Mouse (Mus musculus) testis, adult 2 months (tissue): ENCODE data around the gene Pde2a. TPM values are rescaled to one million over a fixed set of nuclear protein-coding genes. Genes with fewer than 3 reads are reported as not detected.

ENCODE experiments used
- H3K27ac ChIP-seq: fragments of 200-500 bp; 2 replicates; pipeline ENCODE4 v1.5.1; 2012; ENCODE audit warnings: low read depth, low read length; ENCODE audit not compliant: control insufficient read depth, insufficient read depth
- H3K27me3 ChIP-seq: fragments of 200-500 bp; 2 replicates; pipeline ENCODE4 v1.6.1; 2012; ENCODE audit warnings: mild to moderate bottlenecking, low read length, moderate library complexity; ENCODE audit not compliant: control insufficient read depth, insufficient read depth
- H3K36me3 ChIP-seq: fragments of 200-500 bp; 2 replicates; pipeline ENCODE4 v1.6.1; 2012; ENCODE audit warnings: mild to moderate bottlenecking, low read length; ENCODE audit not compliant: control insufficient read depth, insufficient read depth
- H3K4me1 ChIP-seq: fragments of 200-500 bp; 2 replicates; pipeline ENCODE4 v1.6.1; 2012; ENCODE audit warnings: low read length; ENCODE audit not compliant: control insufficient read depth, insufficient read depth
- H3K4me3 ChIP-seq: fragments of 200-500 bp; 2 replicates; pipeline ENCODE4 v1.5.1; 2012; ENCODE audit warnings: low read depth, mild to moderate bottlenecking, low read length, moderate library complexity, mixed read lengths; ENCODE audit not compliant: control insufficient read depth
- CTCF ChIP-seq: fragments of 200-500 bp; IDR thresholded peaks from 2 replicates; pipeline ENCODE4 v1.5.1; 2012; ENCODE audit warnings: low read depth, mild to moderate bottlenecking, inconsistent platforms, low read length, moderate library complexity; ENCODE audit not compliant: control insufficient read depth, insufficient read depth, insufficient replicate concordance
- POLR2A ChIP-seq: fragments of 200-500 bp; IDR thresholded peaks from 2 replicates; pipeline ENCODE4 v1.6.1; 2012; ENCODE audit warnings: low read depth, mild to moderate bottlenecking, inconsistent platforms, low read length, moderate library complexity; ENCODE audit not compliant: control insufficient read depth
- polyA plus RNA-seq: library from polyadenylated mRNA; depleted of rRNA; stranded (reverse); fragments of >200 nt; gene quantifications from 2 replicates; pipeline ENCODE4 v1.2.3, GENCODE M21; 2012; rRNA removed

The Pde2a gene
- polyA plus RNA-seq, result 7.4 and 10.3 TPM in 2 replicates

- peak within 1 kb of the TSS; percentile 71 for H3K4me3 ChIP-seq
- peaks cover 11% of the 10 kb centered on the region for H3K4me1 ChIP-seq
- no peak for TF ChIP-seq CTCF
- TF ChIP-seq POLR2A, result no peak
- no peaks in the 10 kb centered on the region for H3K27me3 ChIP-seq
- no peaks in the 10 kb centered on the region for H3K36me3 ChIP-seq
- no peak within 1 kb of the TSS for H3K27ac ChIP-seq
Observed at GRCm38 (mm10) chr7:101421529-101421928, at the start of gene Pde2a. Gene Pde2a (plus strand): TSS chr7:101421691.

GRCm38 (mm10) chr7:101373082-101373481, 48.4 kb upstream of the Pde2a start:
- Histone ChIP-seq H3K36me3 (no peaks in the 10 kb centered on the region), H3K27ac (no peak overlapping the region), H3K4me3 (no peak overlapping the region)

GRCm38 (mm10) chr7:101374155-101374554, 47.3 kb upstream of the Pde2a start:
- Histone ChIP-seq H3K4me1 (peaks cover 3% of the 10 kb centered on the region), H3K36me3 (no peaks in the 10 kb centered on the region), H3K4me3 (no peak overlapping the region), H3K27ac (no peak overlapping the region), H3K27me3 (no peaks in the 10 kb centered on the region)
- TF ChIP-seq CTCF (no peak), POLR2A (no peak)

More at GRCm38 (mm10) chr7:101373082-101373481, 48.4 kb upstream of the Pde2a start:
- H3K27me3 ChIP-seq, result no peaks in the 10 kb centered on the region
- no peak for TF ChIP-seq POLR2A
- peaks cover 3% of the 10 kb centered on the region for H3K4me1 ChIP-seq

GRCm38 (mm10) chr7:101376701-101377340, 44.7 kb upstream of the Pde2a start:
- Histone ChIP-seq H3K4me3 (no peak overlapping the region), H3K4me1 (peaks cover 3% of the 10 kb centered on the region), H3K36me3 (no peaks in the 10 kb centered on the region), H3K27ac (no peak overlapping the region), H3K27me3 (no peaks in the 10 kb centered on the region)
- TF ChIP-seq CTCF (no peak), POLR2A (no peak)

GRCm38 (mm10) chr7:101377741-101378262, 43.7 kb upstream of the Pde2a start:
- H3K4me3 ChIP-seq, result peak overlapping the region; percentile 22; the same call in 1 of the 2 replicates
- H3K27ac ChIP-seq, result peak overlapping the region; percentile 66
- H3K27me3 ChIP-seq, result no peaks in the 10 kb centered on the region
- H3K4me1 ChIP-seq, result peaks cover 3% of the 10 kb centered on the region
- TF ChIP-seq POLR2A, result no peak
- H3K36me3 ChIP-seq, result no peaks in the 10 kb centered on the region

GRCm38 (mm10) chr7:101378285-101378684, 43.2 kb upstream of the Pde2a start:
- H3K27me3 ChIP-seq, result no peaks in the 10 kb centered on the region
- H3K36me3 ChIP-seq, result no peaks in the 10 kb centered on the region
- TF ChIP-seq CTCF, result no peak
- no peak for TF ChIP-seq POLR2A
- H3K27ac ChIP-seq, result no peak overlapping the region
- no peaks in the 10 kb centered on the region for H3K4me1 ChIP-seq
- H3K4me3 ChIP-seq, result no peak overlapping the region

DNA sequence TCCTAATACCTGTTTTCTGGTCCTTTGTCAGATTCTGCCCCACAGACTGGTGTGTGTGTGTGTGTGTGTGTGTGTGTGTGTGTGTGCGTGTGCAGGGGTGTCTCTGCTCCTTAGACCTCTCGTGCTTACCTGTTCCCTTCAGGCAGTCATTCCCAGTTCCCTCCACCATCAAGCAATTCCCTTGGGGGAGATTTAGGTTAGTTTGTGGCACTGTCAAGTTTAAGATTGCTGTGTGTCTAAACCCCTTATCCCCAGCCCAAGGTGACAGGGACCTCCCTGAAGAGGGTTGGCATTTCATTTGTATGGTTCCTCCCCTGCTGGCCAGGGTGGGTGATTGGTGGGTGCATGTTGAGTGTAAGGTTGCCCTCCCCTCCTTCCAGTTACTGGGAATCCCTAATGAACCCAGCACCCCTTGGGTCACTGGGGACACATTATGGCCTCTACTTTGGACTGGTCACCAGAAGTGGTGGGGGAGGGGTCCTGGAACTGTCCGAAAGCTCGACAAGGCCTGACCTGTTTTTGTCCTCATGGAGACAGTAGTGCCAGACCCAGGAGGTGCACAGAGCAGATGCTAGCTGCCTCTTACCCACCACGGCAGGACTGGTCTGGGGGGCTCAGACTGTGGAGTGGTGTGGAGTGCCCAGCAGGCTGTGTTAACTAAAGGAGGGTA, 42.6 kb upstream of the Pde2a start:
- Histone ChIP-seq H3K27ac (no peak overlapping the region; the same call in 1 of the 2 replicates), H3K4me1 (no peaks in the 10 kb centered on the region), H3K36me3 (no peaks in the 10 kb centered on the region), H3K4me3 (no peak overlapping the region), H3K27me3 (no peaks in the 10 kb centered on the region)
- no peak for TF ChIP-seq CTCF
- no peak for TF ChIP-seq POLR2A
